Mouse (Mus musculus): ENCODE measurements at regions not wholly inside any gene's neighbourhood (a gene's known extent, or its start where the extent isn't known, plus 50 kb on each side); places are given as distances from the start of the nearest gene placed in this dataset.

- WGBS = 88% methylated on average over 10 of the region's 10 CpGs
- H3K36me3 ChIP-seq (ENCODE audit: control insufficient read depth, insufficient read depth, low read length) = no peaks in the 10 kb centered on the region
- no peak overlapping the region for H3K4me2 ChIP-seq (replicated peaks; ENCODE audit: low read depth, low read length)
- no peak overlapping the region for H3K27ac ChIP-seq (ENCODE audit: low read length)
- no peak overlapping the region for H3K4me3 ChIP-seq (ENCODE audit: low read depth, low read length)
- no peaks in the 10 kb centered on the region for H3K9me3 ChIP-seq (ENCODE audit: control insufficient read depth, low read depth, low read length)
- no peak overlapping the region for H3K9ac ChIP-seq (replicated peaks; ENCODE audit: low read depth, low read length)
- no peaks in the 10 kb centered on the region for H3K4me1 ChIP-seq (ENCODE audit: control insufficient read depth, insufficient read depth, low read length)
- H3K27me3 ChIP-seq (ENCODE audit: control insufficient read depth, insufficient read depth, low read length) = no peaks in the 10 kb centered on the region
- ATAC-seq (ENCODE audit: insufficient number of reproducible peaks, insufficient read depth, low FRiP score, low read depth) = no peak
Observed at GRCm38 (mm10) chr14:67159996-67160395, 1151.0 kb upstream of the Gulo start.

GRCm38 (mm10) chr14:67158867-67159266 is 1149.9 kb upstream of the Gulo start:
- no peak overlapping the region for H3K4me2 ChIP-seq (replicated peaks; ENCODE audit: low read depth, low read length)
- H3K36me3 ChIP-seq (ENCODE audit: control insufficient read depth, insufficient read depth, low read length) = no peaks in the 10 kb centered on the region
- peak; percentile 75; the same call in 1 of the 2 replicates for ATAC-seq (ENCODE audit: insufficient number of reproducible peaks, insufficient read depth, low FRiP score, low read depth)
- no peaks in the 10 kb centered on the region for H3K4me1 ChIP-seq (ENCODE audit: control insufficient read depth, insufficient read depth, low read length)
- WGBS = 61% methylated on average over 9 of the region's 9 CpGs
- H3K9me3 ChIP-seq (ENCODE audit: control insufficient read depth, low read depth, low read length) = no peaks in the 10 kb centered on the region
- H3K4me3 ChIP-seq (ENCODE audit: low read depth, low read length) = no peak overlapping the region
- H3K27me3 ChIP-seq (ENCODE audit: control insufficient read depth, insufficient read depth, low read length) = no peaks in the 10 kb centered on the region
- H3K9ac ChIP-seq (replicated peaks; ENCODE audit: low read depth, low read length) = no peak overlapping the region
- H3K27ac ChIP-seq (ENCODE audit: low read length) = no peak overlapping the region

GRCm38 (mm10) chr14:67156366-67156765 is 1147.4 kb upstream of the Gulo start:
- no peaks in the 10 kb centered on the region for H3K36me3 ChIP-seq (ENCODE audit: control insufficient read depth, insufficient read depth, low read length)
- no peaks in the 10 kb centered on the region for H3K4me1 ChIP-seq (ENCODE audit: control insufficient read depth, insufficient read depth, low read length)
- H3K27me3 ChIP-seq (ENCODE audit: control insufficient read depth, insufficient read depth, low read length) = no peaks in the 10 kb centered on the region
- no peak overlapping the region for H3K9ac ChIP-seq (replicated peaks; ENCODE audit: low read depth, low read length)
- H3K9me3 ChIP-seq (ENCODE audit: control insufficient read depth, low read depth, low read length) = no peaks in the 10 kb centered on the region
- H3K27ac ChIP-seq (ENCODE audit: low read length) = no peak overlapping the region
- no peak for ATAC-seq (ENCODE audit: insufficient number of reproducible peaks, insufficient read depth, low FRiP score, low read depth)
- H3K4me2 ChIP-seq (replicated peaks; ENCODE audit: low read depth, low read length) = no peak overlapping the region
- WGBS = 67% methylated on average over 8 of the region's 8 CpGs
- no peak overlapping the region for H3K4me3 ChIP-seq (ENCODE audit: low read depth, low read length)

GRCm38 (mm10) chr14:67153621-67154020 is 1144.6 kb upstream of the Gulo start:
- WGBS = 43% methylated on average over 3 of the region's 3 CpGs
- no peak overlapping the region for H3K27ac ChIP-seq (ENCODE audit: low read length)
- no peak for ATAC-seq (ENCODE audit: insufficient number of reproducible peaks, insufficient read depth, low FRiP score, low read depth)
- no peak overlapping the region for H3K9ac ChIP-seq (replicated peaks; ENCODE audit: low read depth, low read length)
- H3K4me3 ChIP-seq (ENCODE audit: low read depth, low read length) = no peak overlapping the region
- no peak overlapping the region for H3K4me2 ChIP-seq (replicated peaks; ENCODE audit: low read depth, low read length)
- H3K4me1 ChIP-seq (ENCODE audit: control insufficient read depth, insufficient read depth, low read length) = no peaks in the 10 kb centered on the region
- no peaks in the 10 kb centered on the region for H3K9me3 ChIP-seq (ENCODE audit: control insufficient read depth, low read depth, low read length)
- H3K36me3 ChIP-seq (ENCODE audit: control insufficient read depth, insufficient read depth, low read length) = no peaks in the 10 kb centered on the region
- H3K27me3 ChIP-seq (ENCODE audit: control insufficient read depth, insufficient read depth, low read length) = no peaks in the 10 kb centered on the region

- WGBS = 44% methylated on average over 7 of the region's 7 CpGs
- no peak overlapping the region for H3K4me2 ChIP-seq (replicated peaks; ENCODE audit: low read depth, low read length)
- no peak overlapping the region for H3K27ac ChIP-seq (ENCODE audit: low read length)
- H3K27me3 ChIP-seq (ENCODE audit: control insufficient read depth, insufficient read depth, low read length) = no peaks in the 10 kb centered on the region
- no peaks in the 10 kb centered on the region for H3K36me3 ChIP-seq (ENCODE audit: control insufficient read depth, insufficient read depth, low read length)
- ATAC-seq (ENCODE audit: insufficient number of reproducible peaks, insufficient read depth, low FRiP score, low read depth) = 0 out of 2 replicates have a peak, but pooled peaks have one; percentile 18
- H3K4me3 ChIP-seq (ENCODE audit: low read depth, low read length) = no peak overlapping the region
- no peaks in the 10 kb centered on the region for H3K9me3 ChIP-seq (ENCODE audit: control insufficient read depth, low read depth, low read length)
- H3K9ac ChIP-seq (replicated peaks; ENCODE audit: low read depth, low read length) = no peak overlapping the region
- H3K4me1 ChIP-seq (ENCODE audit: control insufficient read depth, insufficient read depth, low read length) = no peaks in the 10 kb centered on the region
Observed at GRCm38 (mm10) chr14:67149961-67150471, 1141.0 kb upstream of the Gulo start.

GRCm38 (mm10) chr14:67149091-67149490 is 1140.1 kb upstream of the Gulo start:
- Histone ChIP-seq H3K27ac (ENCODE audit: low read length) (no peak overlapping the region), H3K9me3 (ENCODE audit: control insufficient read depth, low read depth, low read length) (no peaks in the 10 kb centered on the region), H3K4me2 (replicated peaks; ENCODE audit: low read depth, low read length) (no peak overlapping the region), H3K36me3 (ENCODE audit: control insufficient read depth, insufficient read depth, low read length) (no peaks in the 10 kb centered on the region), H3K4me1 (ENCODE audit: control insufficient read depth, insufficient read depth, low read length) (no peaks in the 10 kb centered on the region), H3K27me3 (ENCODE audit: control insufficient read depth, insufficient read depth, low read length) (no peaks in the 10 kb centered on the region), H3K9ac (replicated peaks; ENCODE audit: low read depth, low read length) (no peak overlapping the region), H3K4me3 (ENCODE audit: low read depth, low read length) (no peak overlapping the region)
- WGBS = 86% methylated on average over 8 of the region's 8 CpGs
- ATAC-seq (ENCODE audit: insufficient number of reproducible peaks, insufficient read depth, low FRiP score, low read depth) = no peak

GRCm38 (mm10) chr14:67146602-67147001 is 1137.6 kb upstream of the Gulo start:
- Histone ChIP-seq H3K4me1 (ENCODE audit: control insufficient read depth, insufficient read depth, low read length) (peaks cover 12% of the 10 kb centered on the region), H3K4me3 (ENCODE audit: low read depth, low read length) (no peak overlapping the region), H3K9me3 (ENCODE audit: control insufficient read depth, low read depth, low read length) (no peaks in the 10 kb centered on the region), H3K9ac (replicated peaks; ENCODE audit: low read depth, low read length) (no peak overlapping the region), H3K27ac (ENCODE audit: low read length) (no peak overlapping the region), H3K36me3 (ENCODE audit: control insufficient read depth, insufficient read depth, low read length) (no peaks in the 10 kb centered on the region), H3K4me2 (replicated peaks; ENCODE audit: low read depth, low read length) (no peak overlapping the region), H3K27me3 (ENCODE audit: control insufficient read depth, insufficient read depth, low read length) (no peaks in the 10 kb centered on the region)
- no peak for ATAC-seq (ENCODE audit: insufficient number of reproducible peaks, insufficient read depth, low FRiP score, low read depth)
- 77% methylated on average over 12 of the region's 12 CpGs for WGBS

GRCm38 (mm10) chr14:67145046-67145445 is 1136.0 kb upstream of the Gulo start:
- H3K4me1 ChIP-seq (ENCODE audit: control insufficient read depth, insufficient read depth, low read length) = peaks cover 17% of the 10 kb centered on the region
- H3K9ac ChIP-seq (replicated peaks; ENCODE audit: low read depth, low read length) = no peak overlapping the region
- H3K27me3 ChIP-seq (ENCODE audit: control insufficient read depth, insufficient read depth, low read length) = no peaks in the 10 kb centered on the region
- H3K4me3 ChIP-seq (ENCODE audit: low read depth, low read length) = no peak overlapping the region
- H3K9me3 ChIP-seq (ENCODE audit: control insufficient read depth, low read depth, low read length) = no peaks in the 10 kb centered on the region
- H3K36me3 ChIP-seq (ENCODE audit: control insufficient read depth, insufficient read depth, low read length) = no peaks in the 10 kb centered on the region
- no peak for ATAC-seq (ENCODE audit: insufficient number of reproducible peaks, insufficient read depth, low FRiP score, low read depth)
- 90% methylated on average over 6 of the region's 6 CpGs for WGBS
- no peak overlapping the region for H3K27ac ChIP-seq (ENCODE audit: low read length)
- no peak overlapping the region for H3K4me2 ChIP-seq (replicated peaks; ENCODE audit: low read depth, low read length)

GRCm38 (mm10) chr14:67144461-67144985 is 1135.5 kb upstream of the Gulo start:
- H3K27ac ChIP-seq (ENCODE audit: low read length) = no peak overlapping the region
- H3K9ac ChIP-seq (replicated peaks; ENCODE audit: low read depth, low read length) = no peak overlapping the region
- no peak overlapping the region for H3K4me2 ChIP-seq (replicated peaks; ENCODE audit: low read depth, low read length)
- H3K27me3 ChIP-seq (ENCODE audit: control insufficient read depth, insufficient read depth, low read length) = no peaks in the 10 kb centered on the region
- no peaks in the 10 kb centered on the region for H3K9me3 ChIP-seq (ENCODE audit: control insufficient read depth, low read depth, low read length)
- no peaks in the 10 kb centered on the region for H3K36me3 ChIP-seq (ENCODE audit: control insufficient read depth, insufficient read depth, low read length)
- no peak for ATAC-seq (ENCODE audit: insufficient number of reproducible peaks, insufficient read depth, low FRiP score, low read depth)
- H3K4me1 ChIP-seq (ENCODE audit: control insufficient read depth, insufficient read depth, low read length) = peaks cover 17% of the 10 kb centered on the region
- 72% methylated on average over 4 of the region's 4 CpGs for WGBS
- H3K4me3 ChIP-seq (ENCODE audit: low read depth, low read length) = no peak overlapping the region
